Mouse (Mus musculus): ENCODE data around the gene Tenm3. TPM values are rescaled to one million over a fixed set of nuclear protein-coding genes. Genes with fewer than 3 reads are reported as not detected.

Tenm3 gene
- polyA plus RNA-seq, 1 experiment from 2014 or later: not detected

GRCm38 (mm10) chr8:48507719-48508501 lies 335.8 kb downstream of the Tenm3 start:
- Histone ChIP-seq H3K27ac (no peak overlapping the region), H3K36me3 (ENCODE audit: inconsistent target) (no peaks in the 10 kb centered on the region), H3K79me2 (ENCODE audit: inconsistent target) (no peaks in the 10 kb centered on the region), H3K4me3 (ENCODE audit: inconsistent target) (no peak overlapping the region)
- 86% methylated on average over 9 of the region's 10 CpGs for WGBS (ENCODE audit: missing documents)

- 83% methylated on average over 5 of the region's 5 CpGs for WGBS (ENCODE audit: missing documents)
Observed at GRCm38 (mm10) chr8:48492491-48492890, 351.3 kb downstream of the Tenm3 start.

GRCm38 (mm10) chr8:48490635-48491165 lies 353.1 kb downstream of the Tenm3 start:
- Histone ChIP-seq H3K27ac (no peak overlapping the region), H3K79me2 (ENCODE audit: inconsistent target) (no peaks in the 10 kb centered on the region), H3K4me3 (ENCODE audit: inconsistent target) (no peak overlapping the region), H3K36me3 (ENCODE audit: inconsistent target) (no peaks in the 10 kb centered on the region)
- 91% methylated on average over 6 of the region's 6 CpGs for WGBS (ENCODE audit: missing documents)

More at GRCm38 (mm10) chr8:48492491-48492890, 351.3 kb downstream of the Tenm3 start:
- Histone ChIP-seq H3K79me2 (ENCODE audit: inconsistent target) (no peaks in the 10 kb centered on the region), H3K36me3 (ENCODE audit: inconsistent target) (no peaks in the 10 kb centered on the region), H3K4me3 (ENCODE audit: inconsistent target) (no peak overlapping the region), H3K27ac (no peak overlapping the region)

DNA sequence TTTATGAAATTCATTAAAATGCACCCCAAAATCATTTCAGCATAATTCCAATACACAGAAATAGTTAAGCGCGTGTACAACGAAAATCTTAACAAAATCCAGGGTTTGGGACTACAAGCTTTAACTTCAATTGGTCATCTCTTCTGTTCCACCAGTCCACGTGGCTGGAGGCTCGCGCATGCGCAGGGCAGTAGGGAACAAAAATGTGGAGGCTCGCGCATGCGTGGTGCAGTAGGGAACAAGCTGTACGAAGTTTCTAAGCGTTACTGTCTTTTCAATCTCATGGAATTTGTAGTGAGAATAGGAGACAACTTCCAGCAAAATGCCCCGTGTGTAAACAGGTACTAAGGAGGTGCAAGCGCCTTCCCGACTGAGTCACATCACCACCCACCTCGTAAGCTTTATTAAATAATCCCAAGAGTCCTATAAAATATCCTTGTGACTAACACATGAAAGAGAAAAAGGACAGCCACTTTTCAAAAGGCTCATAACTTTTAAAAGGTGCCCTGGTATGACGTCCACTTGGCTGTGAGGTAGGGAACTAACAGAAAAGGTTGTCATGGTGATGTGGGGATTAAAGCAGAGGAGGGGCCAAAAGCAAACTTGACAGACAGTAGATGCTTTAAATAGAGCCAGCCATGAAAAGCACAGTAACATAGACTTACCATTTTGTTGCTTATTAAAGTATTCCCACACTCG lies 353.7 kb downstream of the Tenm3 start:
- no peaks in the 10 kb centered on the region for H3K36me3 ChIP-seq (ENCODE audit: inconsistent target)
- no peak overlapping the region for H3K4me3 ChIP-seq (ENCODE audit: inconsistent target)
- H3K27ac ChIP-seq: no peak overlapping the region
- H3K79me2 ChIP-seq (ENCODE audit: inconsistent target): no peaks in the 10 kb centered on the region
- 91% methylated on average over 18 of the region's 18 CpGs for WGBS (ENCODE audit: missing documents)

GRCm38 (mm10) chr8:48489417-48489816 lies 354.3 kb downstream of the Tenm3 start:
- no peak overlapping the region for H3K27ac ChIP-seq

GRCm38 (mm10) chr8:48488809-48489208 lies 354.9 kb downstream of the Tenm3 start:
- H3K4me3 ChIP-seq (ENCODE audit: inconsistent target): no peak overlapping the region
- no peaks in the 10 kb centered on the region for H3K36me3 ChIP-seq (ENCODE audit: inconsistent target)
- H3K79me2 ChIP-seq (ENCODE audit: inconsistent target): no peaks in the 10 kb centered on the region
- H3K27ac ChIP-seq: no peak overlapping the region
- 88% methylated on average over 6 of the region's 7 CpGs for WGBS (ENCODE audit: missing documents)

More at GRCm38 (mm10) chr8:48489417-48489816, 354.3 kb downstream of the Tenm3 start:
- Histone ChIP-seq H3K79me2 (ENCODE audit: inconsistent target) (no peaks in the 10 kb centered on the region), H3K36me3 (ENCODE audit: inconsistent target) (no peaks in the 10 kb centered on the region), H3K4me3 (ENCODE audit: inconsistent target) (no peak overlapping the region)
- WGBS (ENCODE audit: missing documents): 81% methylated on average over 4 of the region's 4 CpGs

DNA sequence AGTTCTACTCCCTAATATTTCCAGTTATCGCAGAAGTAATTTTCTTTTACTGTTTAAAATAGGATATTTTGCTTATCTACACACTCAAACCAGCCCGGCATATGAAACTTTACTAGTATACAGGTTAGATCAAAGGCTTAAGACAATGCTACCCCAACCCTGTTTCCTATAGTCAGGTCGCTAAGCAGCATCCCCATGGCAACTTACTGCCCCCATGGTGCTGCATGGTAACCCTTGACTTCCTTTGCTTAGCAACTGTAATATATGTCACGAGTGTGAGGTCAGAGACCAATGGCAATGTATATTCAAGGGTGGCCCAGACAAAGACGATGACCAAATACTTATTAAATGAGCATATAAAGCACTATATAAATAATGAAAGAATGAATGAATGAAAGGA lies 359.6 kb downstream of the Tenm3 start:
- H3K27ac ChIP-seq: no peak overlapping the region
- 83% methylated on average over 5 of the region's 5 CpGs for WGBS (ENCODE audit: missing documents)

GRCm38 (mm10) chr8:48481709-48482671 lies 361.8 kb downstream of the Tenm3 start:
- H3K36me3 ChIP-seq (ENCODE audit: inconsistent target): no peaks in the 10 kb centered on the region
- H3K27ac ChIP-seq: no peak overlapping the region
- no peak overlapping the region for H3K4me3 ChIP-seq (ENCODE audit: inconsistent target)
- WGBS (ENCODE audit: missing documents): 90% methylated on average over 27 of the region's 33 CpGs
- H3K79me2 ChIP-seq (ENCODE audit: inconsistent target): no peaks in the 10 kb centered on the region

More for the DNA sequence above, 359.6 kb downstream of the Tenm3 start:
- Histone ChIP-seq H3K79me2 (ENCODE audit: inconsistent target) (no peaks in the 10 kb centered on the region), H3K36me3 (ENCODE audit: inconsistent target) (no peaks in the 10 kb centered on the region), H3K4me3 (ENCODE audit: inconsistent target) (no peak overlapping the region)

- WGBS (ENCODE audit: missing documents): 90% methylated on average over 7 of the region's 8 CpGs
- no peak overlapping the region for H3K27ac ChIP-seq
Observed at GRCm38 (mm10) chr8:48477371-48477935, 366.3 kb downstream of the Tenm3 start.

DNA sequence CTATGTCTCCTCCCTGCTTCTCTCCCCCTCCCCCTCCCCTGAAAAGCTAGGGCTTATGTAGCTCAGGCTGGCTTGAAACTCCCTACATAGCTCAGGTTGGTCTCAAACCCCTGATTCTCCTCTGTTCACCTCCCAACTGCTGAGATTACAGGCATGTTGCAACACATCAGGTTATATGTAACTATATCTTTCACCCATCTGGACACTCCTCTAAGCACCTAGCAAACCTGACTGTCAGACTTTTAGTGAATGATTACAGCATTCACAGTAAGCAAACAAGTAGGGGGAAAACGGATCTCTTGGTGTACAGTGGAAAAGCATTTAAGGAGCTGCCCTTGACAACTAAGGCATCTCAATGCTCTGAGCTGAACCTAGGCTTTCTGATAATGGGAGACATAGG lies 366.9 kb downstream of the Tenm3 start:
- Histone ChIP-seq H3K79me2 (ENCODE audit: inconsistent target) (no peaks in the 10 kb centered on the region), H3K36me3 (ENCODE audit: inconsistent target) (no peaks in the 10 kb centered on the region), H3K4me3 (ENCODE audit: inconsistent target) (no peak overlapping the region), H3K27ac (no peak overlapping the region)
- WGBS (ENCODE audit: missing documents): 82% methylated on average over 1 of the region's 1 CpGs

More at GRCm38 (mm10) chr8:48477371-48477935, 366.3 kb downstream of the Tenm3 start:
- Histone ChIP-seq H3K4me3 (ENCODE audit: inconsistent target) (no peak overlapping the region), H3K79me2 (ENCODE audit: inconsistent target) (no peaks in the 10 kb centered on the region), H3K36me3 (ENCODE audit: inconsistent target) (no peaks in the 10 kb centered on the region)

DNA sequence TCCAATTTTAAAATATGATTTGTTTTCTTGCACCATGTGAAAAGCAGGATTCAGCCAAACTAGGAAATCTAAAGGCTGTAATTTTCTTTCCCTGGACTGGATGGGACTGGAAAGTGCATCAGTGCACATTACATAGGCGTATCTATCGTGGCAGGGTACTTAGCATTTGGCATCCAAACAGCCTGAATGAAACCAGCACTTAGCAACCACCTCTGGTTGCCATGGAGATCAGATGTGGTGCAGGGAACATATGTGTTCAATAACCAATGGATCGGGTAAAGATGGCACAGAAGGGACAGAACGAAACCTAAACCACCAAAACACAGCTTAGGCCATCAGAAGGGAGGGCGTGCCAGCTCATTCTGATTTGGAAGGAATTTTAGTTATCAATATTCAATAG lies 376.1 kb downstream of the Tenm3 start:
- WGBS (ENCODE audit: missing documents): 90% methylated on average over 5 of the region's 5 CpGs
- Histone ChIP-seq H3K4me3 (ENCODE audit: inconsistent target) (no peak overlapping the region), H3K36me3 (ENCODE audit: inconsistent target) (no peaks in the 10 kb centered on the region)

DNA sequence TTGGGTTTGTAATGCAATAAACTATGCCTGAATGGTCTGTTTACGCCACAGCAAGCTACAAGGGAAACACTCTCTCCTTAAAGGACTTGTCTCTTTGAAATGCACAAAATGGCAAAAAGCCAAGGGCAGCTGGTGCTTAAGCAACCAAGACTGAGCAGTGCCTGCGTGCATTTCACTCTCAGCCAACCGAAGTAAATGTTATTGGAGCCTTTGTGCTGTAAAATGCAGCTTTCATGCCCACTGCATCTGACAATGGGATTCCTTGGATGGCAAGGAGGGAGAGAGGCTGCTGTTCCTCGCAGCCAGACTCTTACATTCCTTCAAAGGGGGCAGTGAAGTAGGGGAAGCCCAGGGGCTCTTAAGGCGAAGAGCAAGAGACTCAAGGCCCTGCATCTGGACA lies 385.4 kb downstream of the Tenm3 start:
- H3K4me3 ChIP-seq (ENCODE audit: inconsistent target): no peak overlapping the region
- 66% methylated on average over 5 of the region's 5 CpGs for WGBS (ENCODE audit: missing documents)

More for the DNA sequence above, 376.1 kb downstream of the Tenm3 start:
- H3K27ac ChIP-seq: no peak overlapping the region
- no peaks in the 10 kb centered on the region for H3K79me2 ChIP-seq (ENCODE audit: inconsistent target)

GRCm38 (mm10) chr8:48456328-48457124 lies 387.2 kb downstream of the Tenm3 start:
- WGBS (ENCODE audit: missing documents): 66% methylated on average over 22 of the region's 22 CpGs

More for the DNA sequence above, 385.4 kb downstream of the Tenm3 start:
- H3K79me2 ChIP-seq (ENCODE audit: inconsistent target): no peaks in the 10 kb centered on the region
- H3K36me3 ChIP-seq (ENCODE audit: inconsistent target): no peaks in the 10 kb centered on the region
- H3K27ac ChIP-seq: no peak overlapping the region

More at GRCm38 (mm10) chr8:48456328-48457124, 387.2 kb downstream of the Tenm3 start:
- H3K79me2 ChIP-seq (ENCODE audit: inconsistent target): no peaks in the 10 kb centered on the region
- H3K27ac ChIP-seq: no peak overlapping the region
- no peak overlapping the region for H3K4me3 ChIP-seq (ENCODE audit: inconsistent target)
- no peaks in the 10 kb centered on the region for H3K36me3 ChIP-seq (ENCODE audit: inconsistent target)

Measured in macrophage (primary cell).